Mouse (Mus musculus) liver, embryonic 14.5 days (tissue): ENCODE results near the gene Rem1. TPM values are rescaled to one million over a fixed set of nuclear protein-coding genes. Genes with fewer than 3 reads are reported as not detected.
A peak's percentile ranks its signal among the peaks of the same experiment; 100 is the strongest.

Source experiments
- ATAC-seq: fragments of 200-750 bp; cut with Nextera tagmentation; 2 replicates; pipeline ENCODE4 v1.8.0; 2017; ENCODE audit warnings: moderate number of reproducible peaks, mild to moderate bottlenecking, moderate library complexity; ENCODE audit not compliant: insufficient read depth
- DNase-seq, 3 experiments: peaks; one replicate each; pipeline ENCODE4 v3.0.0-alpha.2; 2012 to 2013; ENCODE audit warnings: low read depth in 3 of 3, low spot score in 3 of 3
- H3K27ac ChIP-seq: fragments of 300-500 bp; sonication (generic); 2 replicates; pipeline ENCODE4 v1.5.1; 2014; ENCODE audit warnings: moderate library complexity, mild to moderate bottlenecking, control low read depth, inconsistent platforms
- H3K27me3 ChIP-seq: fragments of 300-500 bp; sonication (generic); 2 replicates; pipeline ENCODE4 v1.6.1; 2014; ENCODE audit warnings: mild to moderate bottlenecking, low read length, moderate library complexity; ENCODE audit not compliant: control insufficient read depth, insufficient read depth
- H3K36me3 ChIP-seq: fragments of 300-500 bp; sonication (generic); replicated peaks from 2 replicates; pipeline ENCODE4 v1.6.1; 2014; ENCODE audit warnings: low read depth; ENCODE audit not compliant: control insufficient read depth, insufficient read depth
- H3K4me1 ChIP-seq, 2 experiments: fragments of 200-500 bp in 1 of 2; fragments of 300-500 bp in 1 of 2; sonication (generic) in 1 of 2; replicated peaks; 2 replicates each; pipeline ENCODE4 v1.6.1; 2012 to 2014; ENCODE audit warnings: antibody characterized with exemption in 1 of 2, inconsistent platforms in 1 of 2, low read length in 1 of 2; ENCODE audit not compliant: control insufficient read depth in 2 of 2, insufficient read depth in 2 of 2
- H3K4me2 ChIP-seq: fragments of 300-500 bp; sonication (generic); 2 replicates; pipeline ENCODE4 v1.6.1; 2014; ENCODE audit warnings: low read depth, mild to moderate bottlenecking, control low read depth, moderate library complexity
- H3K4me3 ChIP-seq, 2 experiments: fragments of 200-500 bp in 1 of 2; fragments of 300-500 bp in 1 of 2; sonication (generic) in 1 of 2; 2 replicates each; pipeline ENCODE4 v1.5.1; 2012 to 2014; ENCODE audit warnings: low read depth in 2 of 2, low read length in 2 of 2, mild to moderate bottlenecking in 2 of 2, control low read depth in 1 of 2, inconsistent platforms in 1 of 2, moderate library complexity in 1 of 2; ENCODE audit not compliant: insufficient read depth in 1 of 2
- H3K9ac ChIP-seq: fragments of 300-500 bp; sonication (generic); replicated peaks from 2 replicates; pipeline ENCODE4 v1.6.1; 2014; ENCODE audit warnings: mild to moderate bottlenecking, control low read depth, moderate library complexity
- H3K9me3 ChIP-seq: fragments of 300-500 bp; sonication (generic); 2 replicates; pipeline ENCODE4 v1.6.1; 2016; ENCODE audit warnings: low read length, mixed read lengths; ENCODE audit not compliant: control insufficient read depth
- CTCF ChIP-seq: IDR thresholded peaks from 2 replicates; pipeline ENCODE4 v1.5.1; 2016; ENCODE audit warnings: antibody characterized with exemption, low read depth, control low read depth
- EP300 ChIP-seq: IDR thresholded peaks from 2 replicates; pipeline ENCODE4 v1.6.1; 2016; ENCODE audit warnings: antibody characterized with exemption, low read depth
- WGBS: fragments of 180-500 bp; shearing (Covaris S2); extraction: QIAGEN DNeasy Blood & Tissue Kit; methylation state at CpG from one replicate; pipeline ENCODE4 v1.1.7; 2014; ENCODE audit not compliant: insufficient replicate concordance; 5-methylcytosine and 5-hydroxymethylcytosine counted together
- polyA plus RNA-seq, 2 experiments: library from polyadenylated mRNA; depleted of rRNA in 1 of 2; stranded (reverse) in 1 of 2; unstranded in 1 of 2; fragments of >200 nt; fragmentation: Nextera tagmentation in 1 of 2; extraction: Ambion mirVana in 1 of 2; gene quantifications; 2 replicates each; pipeline versions ENCODE4 v1.2.1 to v1.2.3; 2012 to 2014

The Rem1 gene
- polyA plus RNA-seq, 2 experiments = 0.42 to 0.91 TPM

DNA sequence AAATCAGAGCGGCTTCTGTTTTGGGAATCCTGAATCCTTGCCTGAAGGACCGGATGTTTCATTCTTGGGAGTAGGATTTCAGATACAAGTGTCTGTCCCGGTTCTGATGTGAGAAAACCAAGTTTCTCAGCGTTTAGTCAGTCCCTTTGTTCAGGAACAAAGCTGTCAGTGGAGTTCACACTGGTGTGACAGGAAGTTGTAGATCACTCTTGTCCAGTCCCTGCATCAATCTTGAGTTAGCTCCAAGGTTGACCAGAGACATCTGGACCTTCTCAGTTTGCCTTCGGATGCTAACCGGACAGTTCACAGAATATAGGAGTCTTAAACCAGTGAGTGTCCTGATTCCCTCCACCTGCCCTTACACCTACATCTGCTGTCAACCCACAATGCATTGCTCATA is 19.0 kb upstream of the Rem1 start:
- no peaks in the 10 kb centered on the region for H3K9me3 ChIP-seq
- TF ChIP-seq EP300 = no peak
- TF ChIP-seq CTCF = no peak
- 35% methylated on average over 6 of the region's 6 CpGs for WGBS
- DNase-seq = no peak
- no peak overlapping the region for H3K27ac ChIP-seq
- H3K27me3 ChIP-seq = no peaks in the 10 kb centered on the region
- no peak overlapping the region for H3K4me3 ChIP-seq
- no peak for ATAC-seq
- no peaks in the 10 kb centered on the region for H3K36me3 ChIP-seq
- no peak overlapping the region for H3K4me2 ChIP-seq
- no peak overlapping the region for H3K9ac ChIP-seq
- no peaks in the 10 kb centered on the region for H3K4me1 ChIP-seq

DNA sequence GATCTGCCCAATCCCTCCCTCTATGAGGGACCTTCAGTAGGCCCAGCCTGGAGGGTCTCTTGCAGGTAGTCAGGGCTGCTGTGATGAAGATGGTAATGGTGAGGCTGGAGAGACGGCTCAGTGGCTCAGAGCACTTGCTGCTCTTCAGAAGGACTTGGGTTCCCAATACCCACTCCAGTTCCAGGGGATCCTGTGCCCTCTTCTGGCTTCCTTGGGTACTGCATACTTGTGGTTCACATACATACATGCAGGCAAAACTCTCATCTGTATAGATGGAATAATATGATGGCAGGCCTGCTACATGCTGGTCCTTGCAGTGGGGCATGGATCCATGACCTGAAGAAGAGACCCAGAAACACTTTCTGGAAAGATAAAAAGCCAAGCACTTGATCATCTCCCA is 18.0 kb upstream of the Rem1 start:
- DNase-seq (no peak), ATAC-seq (no peak)
- Histone ChIP-seq H3K4me1 (no peaks in the 10 kb centered on the region), H3K9ac (no peak overlapping the region), H3K27me3 (no peaks in the 10 kb centered on the region), H3K9me3 (no peaks in the 10 kb centered on the region), H3K4me3 (no peak overlapping the region), H3K27ac (no peak overlapping the region), H3K36me3 (no peaks in the 10 kb centered on the region), H3K4me2 (no peak overlapping the region)
- no peak for TF ChIP-seq CTCF
- no peak for TF ChIP-seq EP300
- 65% methylated on average over 1 of the region's 1 CpGs for WGBS

DNA sequence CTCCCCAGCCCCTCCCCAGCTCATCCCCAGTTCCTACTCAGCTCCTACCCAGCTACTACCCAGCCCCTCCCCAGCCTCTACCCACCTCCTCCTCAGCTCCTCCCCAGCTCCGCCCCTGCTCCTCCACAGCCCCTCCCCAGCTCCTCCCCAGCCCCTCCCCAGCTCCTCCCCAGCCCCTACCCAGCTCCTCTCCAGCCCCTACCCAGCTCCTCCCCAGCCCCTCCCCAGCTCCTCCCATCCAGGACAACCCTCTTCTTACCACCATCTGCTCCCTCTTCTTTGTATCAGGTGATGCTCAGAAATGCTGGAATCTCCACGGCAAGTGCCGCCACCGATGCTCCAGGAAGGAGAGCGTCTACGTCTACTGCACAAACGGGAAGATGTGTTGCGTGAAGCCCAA is 14.6 kb upstream of the Rem1 start:
- Histone ChIP-seq H3K36me3 (no peaks in the 10 kb centered on the region), H3K27me3 (no peaks in the 10 kb centered on the region), H3K4me3 (no peak overlapping the region), H3K4me1 (no peaks in the 10 kb centered on the region), H3K9ac (no peak overlapping the region), H3K4me2 (no peak overlapping the region), H3K9me3 (no peaks in the 10 kb centered on the region), H3K27ac (no peak overlapping the region)
- WGBS = 34% methylated on average over 8 of the region's 8 CpGs
- no peak for ATAC-seq
- TF ChIP-seq EP300 = no peak
- TF ChIP-seq CTCF = no peak
- DNase-seq = no peak

DNA sequence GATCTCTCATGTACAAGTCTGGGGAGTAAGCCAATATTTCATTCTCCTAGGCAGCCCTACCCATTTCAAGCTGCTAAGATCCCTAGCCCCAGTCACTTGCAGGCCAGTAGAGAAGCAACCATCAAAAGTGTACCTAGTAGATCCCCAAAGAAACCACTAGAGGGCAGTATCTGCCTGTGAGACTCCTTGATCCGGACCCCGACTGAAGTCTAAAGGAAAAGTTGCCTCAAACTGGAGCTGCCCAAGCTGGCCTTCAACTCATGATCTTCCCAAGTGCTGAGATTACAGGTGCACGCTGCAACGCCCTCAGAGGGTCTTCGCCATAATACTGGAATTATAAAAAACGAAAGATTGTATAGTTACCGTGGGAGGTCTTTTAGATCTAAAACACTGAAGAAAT is 11.2 kb upstream of the Rem1 start:
- Histone ChIP-seq H3K27ac (no peak overlapping the region), H3K4me2 (no peak overlapping the region), H3K4me3 (no peak overlapping the region), H3K27me3 (no peaks in the 10 kb centered on the region), H3K4me1 (no peaks in the 10 kb centered on the region), H3K36me3 (no peaks in the 10 kb centered on the region), H3K9ac (no peak overlapping the region), H3K9me3 (no peaks in the 10 kb centered on the region)
- WGBS = 9% methylated on average over 7 of the region's 7 CpGs
- ATAC-seq (no peak), DNase-seq (peak; percentile 33 to 37 (median 35))
- TF ChIP-seq EP300 = no peak
- TF ChIP-seq CTCF = peak; percentile 85

DNA sequence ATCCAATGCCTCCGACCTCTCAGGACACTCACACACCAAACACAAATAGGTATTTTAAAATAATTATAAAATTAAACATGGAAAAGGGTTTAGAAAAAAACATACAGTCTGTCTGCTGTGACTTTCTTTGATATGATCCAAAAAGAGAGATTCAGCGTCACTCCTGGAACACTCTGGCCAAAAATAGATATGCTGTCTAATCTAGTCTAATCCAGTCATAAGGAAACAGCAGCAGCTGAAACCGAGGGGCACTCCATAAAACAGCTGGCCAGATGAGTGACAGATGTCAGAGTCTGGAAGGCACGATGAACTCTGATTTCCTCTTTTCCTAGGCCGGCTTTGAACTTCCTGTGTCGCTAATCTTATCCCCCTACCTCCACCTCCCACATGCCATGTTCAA is 10.3 kb upstream of the Rem1 start:
- WGBS = 18% methylated on average over 6 of the region's 6 CpGs
- no peak for DNase-seq

DNA sequence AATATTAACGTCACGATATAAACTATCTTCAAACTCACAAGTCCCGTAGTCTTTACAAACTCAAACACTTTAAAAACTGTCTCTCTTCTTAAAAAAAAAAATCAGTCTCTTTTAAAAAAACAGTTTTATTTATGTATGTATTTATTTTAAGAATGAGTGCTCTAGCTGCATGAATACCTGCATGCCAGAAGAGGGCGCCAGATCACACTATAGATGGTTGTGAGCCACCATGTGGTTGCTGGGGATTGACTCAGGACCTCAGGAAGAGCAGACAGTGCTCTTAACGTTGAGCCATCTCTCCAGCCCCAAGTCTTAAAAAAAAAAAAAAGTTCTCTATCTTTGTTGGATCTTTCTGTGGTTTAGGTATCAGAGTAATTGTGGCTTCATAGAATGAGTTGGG is 9.4 kb upstream of the Rem1 start:
- 49% methylated on average over 5 of the region's 5 CpGs for WGBS
- Histone ChIP-seq H3K36me3 (no peaks in the 10 kb centered on the region), H3K4me2 (no peak overlapping the region), H3K27ac (no peak overlapping the region), H3K4me3 (no peak overlapping the region), H3K9ac (no peak overlapping the region), H3K4me1 (no peaks in the 10 kb centered on the region), H3K27me3 (no peaks in the 10 kb centered on the region), H3K9me3 (no peaks in the 10 kb centered on the region)
- ATAC-seq (no peak), DNase-seq (no peak)
- TF ChIP-seq EP300 (no peak), CTCF (peak; percentile 61)

More for the DNA sequence above, 10.3 kb upstream of the Rem1 start:
- Histone ChIP-seq H3K9me3 (no peaks in the 10 kb centered on the region), H3K36me3 (no peaks in the 10 kb centered on the region), H3K4me2 (no peak overlapping the region), H3K27ac (no peak overlapping the region), H3K4me1 (no peaks in the 10 kb centered on the region), H3K9ac (no peak overlapping the region), H3K4me3 (no peak overlapping the region), H3K27me3 (no peaks in the 10 kb centered on the region)
- no peak for TF ChIP-seq EP300
- TF ChIP-seq CTCF = no peak
- ATAC-seq = no peak
